Mouse (Mus musculus) lung, embryonic 16.5 days (tissue): ENCODE measurements around the gene Capn1. TPM values are rescaled to one million over a fixed set of nuclear protein-coding genes. Genes with fewer than 3 reads are reported as not detected.

ENCODE experiments used
- ATAC-seq: fragments of 200-750 bp; cut with Nextera tagmentation; 2 replicates; pipeline ENCODE4 v1.8.0; 2017; ENCODE audit warnings: low read depth, mild to moderate bottlenecking, moderate library complexity
- H3K27ac ChIP-seq: fragments of 300-500 bp; sonication (generic); 2 replicates; pipeline ENCODE4 v1.5.1; 2014; ENCODE audit warnings: mild to moderate bottlenecking, control low read depth, low read length
- H3K27me3 ChIP-seq: fragments of 300-500 bp; sonication (generic); 2 replicates; pipeline ENCODE4 v1.6.1; 2014; ENCODE audit warnings: low read depth, low read length, mixed read lengths; ENCODE audit not compliant: control insufficient read depth, insufficient read depth
- H3K36me3 ChIP-seq: fragments of 300-500 bp; sonication (generic); 2 replicates; pipeline ENCODE4 v1.6.1; 2014; ENCODE audit warnings: low read length; ENCODE audit not compliant: control insufficient read depth, insufficient read depth
- H3K4me1 ChIP-seq: fragments of 300-500 bp; sonication (generic); replicated peaks from 2 replicates; pipeline ENCODE4 v1.6.1; 2014; ENCODE audit warnings: low read length, mixed read lengths; ENCODE audit not compliant: control insufficient read depth, insufficient read depth
- H3K4me2 ChIP-seq: fragments of 300-500 bp; sonication (generic); 2 replicates; pipeline ENCODE4 v1.6.1; 2014; ENCODE audit warnings: low read depth, low read length, control low read depth
- H3K4me3 ChIP-seq: fragments of 300-500 bp; sonication (generic); 2 replicates; pipeline ENCODE4 v1.5.1; 2014; ENCODE audit warnings: mild to moderate bottlenecking, low read length, control low read depth
- H3K9ac ChIP-seq: fragments of 300-500 bp; sonication (generic); 2 replicates; pipeline ENCODE4 v1.6.1; 2014; ENCODE audit warnings: low read length, control low read depth
- H3K9me3 ChIP-seq: fragments of 300-500 bp; sonication (generic); 2 replicates; pipeline ENCODE4 v1.6.1; 2016; ENCODE audit warnings: low read length; ENCODE audit not compliant: control insufficient read depth
- WGBS: fragments of 180-500 bp; shearing (Covaris S2); extraction: QIAGEN DNeasy Blood & Tissue Kit; methylation state at CpG from one replicate; pipeline ENCODE4 v1.1.7; 2014; 5-methylcytosine and 5-hydroxymethylcytosine counted together
- polyA plus RNA-seq: library from polyadenylated mRNA; unstranded; fragments of >200 nt; fragmentation: Nextera tagmentation; extraction: Ambion mirVana; gene quantifications from 2 replicates; pipeline ENCODE4 v1.2.1, GENCODE M21; 2015

The Capn1 gene
- polyA plus RNA-seq, 1 experiment from 2014 or later: 12.8 TPM

GRCm38 (mm10) chr19:6056696-6057095 is 41.0 kb upstream of the Capn1 start:
- H3K9me3 ChIP-seq: no peaks in the 10 kb centered on the region
- H3K4me2 ChIP-seq: peak overlapping the region; percentile 61
- H3K4me3 ChIP-seq: peak overlapping the region; percentile 86
- 42% methylated on average over 4 of the region's 4 CpGs for WGBS
- no peak overlapping the region for H3K27ac ChIP-seq
- H3K9ac ChIP-seq: peak overlapping the region; percentile 89
- H3K36me3 ChIP-seq: peaks cover 39% of the 10 kb centered on the region
- ATAC-seq: no peak
- peaks cover 14% of the 10 kb centered on the region for H3K4me1 ChIP-seq
- no peaks in the 10 kb centered on the region for H3K27me3 ChIP-seq

- ATAC-seq: no peak
- peaks cover 14% of the 10 kb centered on the region for H3K4me1 ChIP-seq
- no peak overlapping the region for H3K4me2 ChIP-seq
- H3K9me3 ChIP-seq: no peaks in the 10 kb centered on the region
- H3K9ac ChIP-seq: no peak overlapping the region
- H3K27me3 ChIP-seq: no peaks in the 10 kb centered on the region
- peaks cover 57% of the 10 kb centered on the region for H3K36me3 ChIP-seq
- no peak overlapping the region for H3K4me3 ChIP-seq
- WGBS: 74% methylated on average over 5 of the region's 5 CpGs
- H3K27ac ChIP-seq: no peak overlapping the region
Measured at GRCm38 (mm10) chr19:6054296-6054695, 38.6 kb upstream of the Capn1 start.

GRCm38 (mm10) chr19:6052516-6052915 is 36.8 kb upstream of the Capn1 start:
- no peak overlapping the region for H3K4me3 ChIP-seq
- no peak overlapping the region for H3K27ac ChIP-seq
- no peak for ATAC-seq
- H3K27me3 ChIP-seq: no peaks in the 10 kb centered on the region
- 87% methylated on average over 7 of the region's 7 CpGs for WGBS
- no peaks in the 10 kb centered on the region for H3K9me3 ChIP-seq
- H3K4me1 ChIP-seq: peaks cover 15% of the 10 kb centered on the region
- H3K9ac ChIP-seq: no peak overlapping the region
- H3K4me2 ChIP-seq: no peak overlapping the region
- H3K36me3 ChIP-seq: peaks cover 61% of the 10 kb centered on the region

DNA sequence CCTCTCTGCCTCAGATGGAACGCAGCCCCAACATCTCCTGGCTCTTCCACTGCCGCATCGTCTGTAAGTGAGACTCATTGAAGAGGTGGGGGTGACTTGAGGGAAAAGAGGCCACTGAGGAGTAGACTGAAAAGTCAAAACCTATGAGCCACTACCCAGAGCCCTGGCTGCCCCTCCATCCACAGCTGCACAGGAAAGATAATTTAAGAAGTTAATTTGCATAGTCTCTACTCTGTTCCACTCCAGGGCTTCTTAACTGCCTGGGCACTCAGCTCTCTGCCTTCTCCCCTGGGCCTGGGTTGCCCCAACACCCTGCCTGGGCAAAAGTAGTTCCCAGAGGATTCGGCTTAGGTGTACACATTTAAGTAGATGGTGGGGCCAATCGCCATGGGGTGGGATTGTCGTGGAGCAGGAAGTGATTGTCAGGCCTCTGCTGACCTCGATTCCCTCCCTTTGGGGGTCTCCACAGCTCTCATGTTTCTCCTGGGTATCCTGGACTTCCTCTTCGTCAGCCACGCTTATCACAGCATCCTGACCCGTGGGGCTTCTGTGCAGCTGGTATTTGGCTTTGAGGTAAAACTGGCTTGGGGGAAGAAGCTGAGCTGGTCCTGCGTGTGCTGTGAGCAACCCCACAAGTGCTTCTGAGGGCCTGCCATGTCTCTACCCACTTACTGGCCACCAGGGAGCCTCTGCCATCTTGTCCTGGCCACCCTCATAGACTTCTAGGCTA is 33.1 kb upstream of the Capn1 start:
- 84% methylated on average over 11 of the region's 11 CpGs for WGBS
- ATAC-seq: no peak

DNA sequence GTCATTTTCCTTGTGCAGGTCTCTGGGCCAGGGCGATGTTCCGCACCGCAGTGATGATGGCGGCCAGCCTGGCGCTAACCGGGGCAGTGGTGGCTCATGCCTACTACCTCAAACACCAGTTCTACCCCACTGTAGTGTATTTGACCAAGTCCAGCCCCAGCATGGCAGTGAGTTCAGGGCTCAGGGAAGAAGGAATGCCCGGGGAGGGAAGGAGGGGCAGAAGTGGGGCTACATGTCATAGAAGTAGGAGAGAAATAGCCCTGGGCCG is 32.1 kb upstream of the Capn1 start:
- Histone ChIP-seq H3K36me3 (peaks cover 42% of the 10 kb centered on the region), H3K9me3 (no peaks in the 10 kb centered on the region), H3K27ac (no peak overlapping the region), H3K4me1 (peaks cover 17% of the 10 kb centered on the region), H3K9ac (peak overlapping the region; percentile 94), H3K4me3 (peak overlapping the region; percentile 95), H3K27me3 (no peaks in the 10 kb centered on the region), H3K4me2 (peak overlapping the region; percentile 91)
- no peak for ATAC-seq
- WGBS: 77% methylated on average over 8 of the region's 8 CpGs

More for the DNA sequence above, 33.1 kb upstream of the Capn1 start:
- Histone ChIP-seq H3K27ac (no peak overlapping the region), H3K9ac (no peak overlapping the region), H3K4me1 (peaks cover 17% of the 10 kb centered on the region), H3K27me3 (no peaks in the 10 kb centered on the region), H3K4me3 (no peak overlapping the region), H3K36me3 (peaks cover 50% of the 10 kb centered on the region), H3K9me3 (no peaks in the 10 kb centered on the region), H3K4me2 (no peak overlapping the region)

GRCm38 (mm10) chr19:6047154-6047898 is 31.6 kb upstream of the Capn1 start:
- Histone ChIP-seq H3K9ac (peak overlapping the region; percentile 94), H3K36me3 (peaks cover 37% of the 10 kb centered on the region), H3K4me3 (peak overlapping the region; percentile 95), H3K4me2 (peak overlapping the region; percentile 91), H3K27me3 (no peaks in the 10 kb centered on the region), H3K4me1 (peaks cover 17% of the 10 kb centered on the region), H3K9me3 (no peaks in the 10 kb centered on the region), H3K27ac (peak overlapping the region; percentile 99)
- WGBS: under 1% methylated on average over 43 of the region's 44 CpGs
- ATAC-seq: peak; percentile 10

- peak within 1 kb of the TSS; percentile 94 for H3K9ac ChIP-seq
- peak within 1 kb of the TSS; percentile 99 for H3K27ac ChIP-seq
- H3K9me3 ChIP-seq: no peaks in the 10 kb centered on the region
- ATAC-seq: peak; percentile 93
- peak within 1 kb of the TSS; percentile 95 for H3K4me3 ChIP-seq
- WGBS: under 1% methylated on average over 59 of the region's 65 CpGs
- H3K27me3 ChIP-seq: no peaks in the 10 kb centered on the region
- peak within 1 kb of the TSS; percentile 91 for H3K4me2 ChIP-seq
- H3K36me3 ChIP-seq: peaks cover 29% of the 10 kb centered on the region
- H3K4me1 ChIP-seq: peaks cover 17% of the 10 kb centered on the region
Measured at GRCm38 (mm10) chr19:6046294-6047153, 30.8 kb upstream of the Capn1 start, which contains the start of gene Syvn1. Syvn1 (plus strand) TSS chr19:6046576.

GRCm38 (mm10) chr19:6045366-6046293 is 29.9 kb upstream of the Capn1 start:
- Histone ChIP-seq H3K27me3 (no peaks in the 10 kb centered on the region), H3K4me3 (peak overlapping the region; percentile 95), H3K27ac (peak overlapping the region; percentile 99), H3K36me3 (peaks cover 21% of the 10 kb centered on the region), H3K9ac (peak overlapping the region; percentile 86), H3K9me3 (no peaks in the 10 kb centered on the region), H3K4me1 (peaks cover 17% of the 10 kb centered on the region), H3K4me2 (peak overlapping the region; percentile 91)
- 11% methylated on average over 20 of the region's 20 CpGs for WGBS
- peak; percentile 24 for ATAC-seq
